Mouse (Mus musculus) stomach, embryonic 14.5 days (tissue): ENCODE measurements at regions not wholly inside any gene's neighbourhood (a gene's known extent, or its start where the extent isn't known, plus 50 kb on each side); places are given as distances from the start of the nearest gene placed in this dataset.

Experiments used
- ATAC-seq: fragments of 200-750 bp; cut with Nextera tagmentation; 2 replicates; pipeline ENCODE4 v1.8.0; 2017; ENCODE audit warnings: low read depth, moderate TSS enrichment; ENCODE audit not compliant: insufficient number of reproducible peaks, insufficient read depth, low FRiP score
- H3K27ac ChIP-seq: fragments of 300-500 bp; sonication (generic); 2 replicates; pipeline ENCODE4 v1.5.1; 2014; ENCODE audit warnings: mild to moderate bottlenecking, low read length, moderate library complexity, mixed read lengths
- H3K27me3 ChIP-seq: fragments of 300-500 bp; sonication (generic); 2 replicates; pipeline ENCODE4 v1.6.1; 2014; ENCODE audit warnings: low read length, control low read depth, mixed read lengths; ENCODE audit not compliant: control insufficient read depth, insufficient read depth
- H3K36me3 ChIP-seq: fragments of 300-500 bp; sonication (generic); 2 replicates; pipeline ENCODE4 v1.6.1; 2014; ENCODE audit warnings: mild to moderate bottlenecking, control low read depth, low read length, moderate library complexity, mixed read lengths; ENCODE audit not compliant: control insufficient read depth, insufficient read depth
- H3K4me1 ChIP-seq: fragments of 300-500 bp; sonication (generic); 2 replicates; pipeline ENCODE4 v1.6.1; 2014; ENCODE audit warnings: low read length, control low read depth, mixed read lengths; ENCODE audit not compliant: control insufficient read depth, insufficient read depth
- H3K4me2 ChIP-seq: fragments of 300-500 bp; sonication (generic); replicated peaks from 2 replicates; pipeline ENCODE4 v1.6.1; 2014; ENCODE audit warnings: low read depth, low read length, control low read depth
- H3K4me3 ChIP-seq: fragments of 300-500 bp; sonication (generic); 2 replicates; pipeline ENCODE4 v1.5.1; 2014; ENCODE audit warnings: low read depth, low read length, control low read depth
- H3K9ac ChIP-seq: fragments of 300-500 bp; sonication (generic); replicated peaks from 2 replicates; pipeline ENCODE4 v1.6.1; 2014; ENCODE audit warnings: low read depth, mild to moderate bottlenecking, control low read depth, low read length, moderate library complexity, mixed read lengths
- H3K9me3 ChIP-seq: fragments of 300-500 bp; sonication (generic); 2 replicates; pipeline ENCODE4 v1.6.1; 2016; ENCODE audit warnings: low read depth, low read length, control low read depth; ENCODE audit not compliant: control insufficient read depth
- WGBS: fragments of 180-500 bp; shearing (Covaris S2); extraction: QIAGEN DNeasy Blood & Tissue Kit; methylation state at CpG from one replicate; pipeline ENCODE4 v1.1.7; 2014; 5-methylcytosine and 5-hydroxymethylcytosine counted together

DNA sequence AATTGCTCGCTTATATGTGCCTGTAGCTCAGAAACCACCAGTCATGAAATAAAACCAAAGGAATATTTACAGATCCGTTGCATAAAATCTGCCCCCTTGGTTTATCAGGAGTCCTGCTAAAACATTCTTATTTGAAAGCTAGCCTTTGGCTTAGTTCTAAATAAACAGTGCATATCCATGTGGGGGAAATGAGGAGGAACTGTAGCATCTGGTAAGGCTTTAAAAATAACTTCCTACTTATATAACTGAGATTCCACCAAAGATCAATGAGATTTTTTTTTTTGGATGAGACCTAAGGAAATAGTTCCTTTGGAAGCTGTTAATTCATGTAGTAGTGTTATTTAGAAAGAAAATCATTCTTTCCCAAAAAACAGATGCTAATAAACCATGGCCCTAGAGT lies 117.8 kb upstream of the Slco6d1 start:
- Histone ChIP-seq H3K4me2 (no peak overlapping the region), H3K27ac (no peak overlapping the region), H3K4me1 (no peaks in the 10 kb centered on the region), H3K27me3 (no peaks in the 10 kb centered on the region), H3K4me3 (no peak overlapping the region), H3K9me3 (no peaks in the 10 kb centered on the region), H3K9ac (no peak overlapping the region), H3K36me3 (no peaks in the 10 kb centered on the region)
- no peak for ATAC-seq
- WGBS, result 72% methylated on average over 2 of the region's 2 CpGs

DNA sequence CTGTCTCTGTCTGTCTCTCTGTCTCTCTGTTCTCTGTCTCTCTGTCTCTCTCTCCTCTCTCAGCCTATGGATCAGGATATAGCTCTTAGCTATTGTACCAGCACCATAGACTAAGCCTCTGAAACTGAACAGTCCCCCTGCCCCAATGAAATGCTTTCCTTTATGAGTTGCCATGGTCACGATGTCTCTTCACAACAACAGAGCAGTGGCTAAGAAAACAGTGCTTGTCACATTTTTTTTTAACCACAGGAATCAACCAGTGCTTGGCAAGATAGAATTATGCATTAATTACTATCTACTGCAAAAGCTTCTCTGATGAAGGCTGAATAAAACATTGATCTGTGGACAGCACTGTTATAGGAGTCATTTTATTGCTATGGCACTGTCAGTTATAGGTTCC lies 114.6 kb upstream of the Slco6d1 start:
- no peak overlapping the region for H3K4me2 ChIP-seq
- H3K36me3 ChIP-seq, result no peaks in the 10 kb centered on the region
- no peak for ATAC-seq
- WGBS, result 92% methylated on average over 1 of the region's 1 CpGs
- no peak overlapping the region for H3K9ac ChIP-seq
- H3K9me3 ChIP-seq, result no peaks in the 10 kb centered on the region
- H3K4me3 ChIP-seq, result no peak overlapping the region
- H3K27me3 ChIP-seq, result no peaks in the 10 kb centered on the region
- no peaks in the 10 kb centered on the region for H3K4me1 ChIP-seq
- no peak overlapping the region for H3K27ac ChIP-seq

DNA sequence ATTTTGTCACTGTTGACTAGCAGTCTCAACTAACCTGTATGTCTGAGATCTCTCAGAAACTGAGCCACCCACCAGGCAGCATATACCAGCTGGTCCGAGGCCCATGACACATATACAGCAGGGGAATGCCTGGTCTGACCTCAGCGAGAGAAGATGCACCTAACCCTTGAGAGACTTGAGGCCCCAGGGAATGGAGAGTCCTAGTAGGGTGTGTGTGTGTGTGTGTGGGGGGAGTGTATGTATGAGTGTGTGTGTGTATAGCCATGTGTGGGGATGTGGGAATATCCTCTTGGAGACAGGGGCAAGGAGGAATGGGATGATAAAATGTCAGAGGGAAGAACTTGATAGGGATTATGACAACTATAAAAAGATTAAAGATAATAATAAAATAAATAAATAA lies 113.4 kb upstream of the Slco6d1 start:
- Histone ChIP-seq H3K4me1 (no peaks in the 10 kb centered on the region), H3K36me3 (no peaks in the 10 kb centered on the region), H3K27ac (no peak overlapping the region), H3K27me3 (no peaks in the 10 kb centered on the region), H3K9me3 (no peaks in the 10 kb centered on the region), H3K9ac (no peak overlapping the region), H3K4me3 (no peak overlapping the region), H3K4me2 (no peak overlapping the region)
- 96% methylated on average over 2 of the region's 2 CpGs for WGBS
- ATAC-seq, result no peak

DNA sequence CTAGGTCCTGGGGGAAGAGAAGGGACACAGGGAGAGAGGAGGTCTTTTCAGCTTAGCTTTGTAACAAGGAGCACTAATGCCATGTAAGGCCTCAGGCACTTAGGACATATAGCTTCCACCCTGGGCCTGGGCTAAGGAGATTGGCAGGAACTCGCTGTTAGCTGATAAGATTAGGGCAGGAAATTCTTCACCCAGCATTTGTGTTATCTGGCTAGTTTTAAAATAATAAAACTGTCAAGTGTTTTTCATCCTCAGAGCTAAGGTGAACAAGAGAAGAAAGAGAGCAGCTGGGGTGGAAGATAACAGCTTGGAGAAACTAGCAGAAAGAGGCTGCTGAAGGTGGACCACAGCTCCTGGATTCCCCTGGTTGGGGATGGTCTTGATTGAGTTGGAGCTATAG lies 111.0 kb upstream of the Slco6d1 start:
- Histone ChIP-seq H3K27me3 (no peaks in the 10 kb centered on the region), H3K4me3 (no peak overlapping the region), H3K4me1 (no peaks in the 10 kb centered on the region), H3K9ac (no peak overlapping the region), H3K9me3 (no peaks in the 10 kb centered on the region), H3K4me2 (no peak overlapping the region), H3K36me3 (no peaks in the 10 kb centered on the region), H3K27ac (no peak overlapping the region)
- 52% methylated on average over 1 of the region's 1 CpGs for WGBS
- no peak for ATAC-seq

DNA sequence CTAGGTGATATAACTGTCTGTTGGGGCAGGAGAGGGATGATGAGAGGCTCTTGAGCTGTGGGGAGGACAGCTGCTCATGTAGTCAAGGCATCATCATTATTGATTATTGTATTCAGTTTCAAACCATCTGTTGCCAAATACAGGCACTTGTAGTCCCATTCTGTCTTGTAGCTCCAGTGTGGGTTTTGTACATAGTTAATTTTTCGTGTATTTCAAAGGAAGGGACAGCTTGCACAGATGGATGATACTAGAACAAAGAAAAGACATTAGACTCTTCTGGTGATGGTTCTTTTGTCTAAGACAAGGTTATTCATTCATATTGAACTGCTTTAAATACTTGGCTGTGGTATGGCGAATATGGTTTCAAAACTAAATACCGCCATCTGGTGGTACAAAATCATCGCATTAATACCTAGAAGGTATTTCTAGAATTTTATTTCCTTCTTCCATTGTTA lies 70.8 kb upstream of the Slco6d1 start:
- ATAC-seq, result no peak
- no peak overlapping the region for H3K27ac ChIP-seq
- no peaks in the 10 kb centered on the region for H3K27me3 ChIP-seq
- H3K9ac ChIP-seq, result no peak overlapping the region
- H3K36me3 ChIP-seq, result no peaks in the 10 kb centered on the region
- no peaks in the 10 kb centered on the region for H3K4me1 ChIP-seq
- 35% methylated on average over 4 of the region's 4 CpGs for WGBS
- no peak overlapping the region for H3K4me3 ChIP-seq
- H3K4me2 ChIP-seq, result no peak overlapping the region
- H3K9me3 ChIP-seq, result no peaks in the 10 kb centered on the region

DNA sequence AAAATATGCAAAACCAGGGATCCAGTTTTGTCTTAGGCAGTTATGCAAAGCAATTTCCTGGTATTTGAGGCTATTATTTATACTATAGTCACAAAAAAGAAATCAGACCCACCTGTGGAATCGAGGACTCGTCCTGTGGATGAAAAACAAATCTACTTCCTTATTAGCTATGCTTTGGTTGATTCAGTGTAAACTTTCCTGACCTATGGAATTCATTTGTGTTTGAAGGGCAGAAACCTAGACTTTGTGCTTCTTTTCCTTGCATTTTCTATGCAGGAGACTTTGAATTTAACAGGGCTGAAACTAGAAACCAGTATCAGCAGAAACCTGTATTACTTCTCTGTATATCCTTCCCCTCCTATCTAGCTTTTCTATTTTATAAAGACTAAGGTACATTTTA lies 70.2 kb upstream of the Slco6d1 start:
- Histone ChIP-seq H3K27ac (no peak overlapping the region), H3K27me3 (no peaks in the 10 kb centered on the region), H3K9ac (no peak overlapping the region), H3K36me3 (no peaks in the 10 kb centered on the region), H3K4me3 (no peak overlapping the region), H3K9me3 (no peaks in the 10 kb centered on the region), H3K4me1 (no peaks in the 10 kb centered on the region), H3K4me2 (no peak overlapping the region)
- WGBS, result 32% methylated on average over 2 of the region's 2 CpGs
- no peak for ATAC-seq

DNA sequence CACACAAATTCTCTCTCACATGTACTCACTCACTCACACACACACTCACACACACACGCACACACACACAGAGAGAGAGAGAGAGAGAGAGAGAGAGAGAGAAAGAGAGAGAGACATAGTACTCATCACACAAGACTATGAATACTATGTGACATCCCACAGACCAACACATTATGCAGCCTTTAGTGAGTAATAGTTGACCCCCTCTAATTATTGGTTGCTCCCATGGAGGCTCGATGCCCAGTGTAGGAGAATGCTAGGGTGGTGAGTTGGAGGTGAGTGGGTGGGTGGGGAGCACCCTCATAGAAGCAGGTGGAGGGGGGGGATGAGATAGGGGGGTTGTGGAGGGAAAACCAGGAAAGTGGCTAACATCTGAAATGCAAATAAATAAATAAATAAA lies 69.4 kb upstream of the Slco6d1 start:
- no peak overlapping the region for H3K27ac ChIP-seq
- no peak overlapping the region for H3K9ac ChIP-seq
- no peaks in the 10 kb centered on the region for H3K4me1 ChIP-seq
- ATAC-seq, result no peak
- H3K4me2 ChIP-seq, result no peak overlapping the region
- 90% methylated on average over 2 of the region's 2 CpGs for WGBS
- no peaks in the 10 kb centered on the region for H3K9me3 ChIP-seq
- H3K4me3 ChIP-seq, result no peak overlapping the region
- no peaks in the 10 kb centered on the region for H3K27me3 ChIP-seq
- H3K36me3 ChIP-seq, result no peaks in the 10 kb centered on the region
